Mouse (Mus musculus) limb, embryonic 15.5 days (tissue): Measurements from ENCODE around the gene Map1b. TPM values are rescaled to one million over a fixed set of nuclear protein-coding genes. Genes with fewer than 3 reads are reported as not detected.

Source experiments
- ATAC-seq: fragments of 200-750 bp; cut with Nextera tagmentation; 2 replicates; pipeline ENCODE4 v1.8.0; 2017; ENCODE audit warnings: low read depth, moderate TSS enrichment; ENCODE audit not compliant: insufficient number of reproducible peaks, low FRiP score, low TSS enrichment
- H3K27ac ChIP-seq: fragments of 300-500 bp; sonication (generic); 2 replicates; pipeline ENCODE4 v1.5.1; 2015; ENCODE audit warnings: moderate library complexity, mild to moderate bottlenecking, inconsistent platforms
- H3K27me3 ChIP-seq: fragments of 300-500 bp; sonication (generic); 2 replicates; pipeline ENCODE4 v1.6.1; 2015; ENCODE audit warnings: inconsistent platforms
- H3K36me3 ChIP-seq: fragments of 300-500 bp; sonication (generic); 2 replicates; pipeline ENCODE4 v1.6.1; 2015; ENCODE audit warnings: inconsistent platforms
- H3K4me1 ChIP-seq: fragments of 300-500 bp; sonication (generic); 2 replicates; pipeline ENCODE4 v1.6.1; 2015; ENCODE audit warnings: inconsistent platforms
- H3K4me2 ChIP-seq: fragments of 300-500 bp; sonication (generic); 2 replicates; pipeline ENCODE4 v1.6.1; 2015; ENCODE audit warnings: mild to moderate bottlenecking, inconsistent platforms
- H3K4me3 ChIP-seq: fragments of 300-500 bp; sonication (generic); 2 replicates; pipeline ENCODE4 v1.5.1; 2015; ENCODE audit warnings: mild to moderate bottlenecking, inconsistent platforms
- H3K9ac ChIP-seq: fragments of 300-500 bp; sonication (generic); 2 replicates; pipeline ENCODE4 v1.6.1; 2015; ENCODE audit warnings: inconsistent platforms
- H3K9me3 ChIP-seq: fragments of 300-500 bp; sonication (generic); 2 replicates; pipeline ENCODE4 v1.6.1; 2016; ENCODE audit warnings: inconsistent platforms
- WGBS: fragments of 180-500 bp; shearing (Covaris S2); methylation state at CpG from one replicate; pipeline ENCODE4 v1.1.7; 2015; 5-methylcytosine and 5-hydroxymethylcytosine counted together
- polyA plus RNA-seq: library from polyadenylated mRNA; unstranded; fragments of >200 nt; fragmentation: Nextera tagmentation; extraction: Ambion mirVana; gene quantifications from 2 replicates; pipeline ENCODE4 v1.2.1, GENCODE M21; 2015

Map1b gene
- polyA plus RNA-seq, 1 experiment from 2014 or later, result 137 TPM

GRCm38 (mm10) chr13:99550679-99551369 is 34.5 kb upstream of the Map1b start:
- Histone ChIP-seq H3K27ac (peak overlapping the region; percentile 38; the same call in 1 of the 2 replicates), H3K4me3 (no peak overlapping the region), H3K27me3 (no peaks in the 10 kb centered on the region), H3K9me3 (no peaks in the 10 kb centered on the region), H3K36me3 (no peaks in the 10 kb centered on the region), H3K4me2 (0 out of 2 replicates have a peak overlapping the region, but pooled peaks have one; percentile 10), H3K4me1 (peaks cover 10% of the 10 kb centered on the region; the same call in 1 of the 2 replicates), H3K9ac (no peak overlapping the region)
- no peak for ATAC-seq
- 50% methylated on average over 12 of the region's 12 CpGs for WGBS

DNA sequence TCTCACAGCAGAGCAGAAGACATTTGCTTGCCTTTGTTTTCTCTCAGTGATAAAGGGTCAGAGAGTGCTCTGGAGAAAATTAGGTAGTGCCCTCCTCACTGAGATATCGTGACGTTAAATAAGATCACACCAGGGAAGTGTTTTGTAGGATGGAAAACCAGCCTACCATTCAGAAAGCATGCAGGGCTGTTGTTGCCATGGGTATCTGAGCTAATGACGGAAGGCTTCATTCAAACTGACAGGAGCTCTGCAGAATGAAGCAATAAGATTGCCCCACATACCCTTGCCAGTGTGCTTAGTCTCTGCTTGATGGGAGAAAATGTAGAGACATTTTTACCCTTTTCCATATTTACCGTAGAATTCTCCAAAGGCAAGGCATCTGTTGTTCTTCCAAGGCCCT is 33.7 kb upstream of the Map1b start:
- 84% methylated on average over 4 of the region's 4 CpGs for WGBS
- Histone ChIP-seq H3K4me3 (no peak overlapping the region), H3K4me2 (no peak overlapping the region), H3K9ac (no peak overlapping the region), H3K27me3 (no peaks in the 10 kb centered on the region), H3K4me1 (peaks cover 10% of the 10 kb centered on the region; the same call in 1 of the 2 replicates), H3K9me3 (no peaks in the 10 kb centered on the region), H3K27ac (no peak overlapping the region), H3K36me3 (no peaks in the 10 kb centered on the region)
- ATAC-seq, result no peak

- Histone ChIP-seq H3K36me3 (no peaks in the 10 kb centered on the region), H3K9me3 (no peaks in the 10 kb centered on the region), H3K4me1 (peaks cover 10% of the 10 kb centered on the region; the same call in 1 of the 2 replicates), H3K4me2 (no peak overlapping the region), H3K9ac (no peak overlapping the region), H3K27ac (no peak overlapping the region), H3K27me3 (no peaks in the 10 kb centered on the region), H3K4me3 (no peak overlapping the region)
- no peak for ATAC-seq
- WGBS, result 48% methylated on average over 9 of the region's 9 CpGs
Observed at GRCm38 (mm10) chr13:99549584-99549983, 33.2 kb upstream of the Map1b start.

- ATAC-seq, result no peak
- Histone ChIP-seq H3K36me3 (no peaks in the 10 kb centered on the region), H3K9me3 (no peaks in the 10 kb centered on the region), H3K4me2 (no peak overlapping the region), H3K4me1 (peaks cover 10% of the 10 kb centered on the region; the same call in 1 of the 2 replicates), H3K9ac (no peak overlapping the region), H3K4me3 (no peak overlapping the region), H3K27me3 (no peaks in the 10 kb centered on the region), H3K27ac (no peak overlapping the region)
- WGBS, result 70% methylated on average over 5 of the region's 5 CpGs
Observed at GRCm38 (mm10) chr13:99546832-99547231, 30.5 kb upstream of the Map1b start.

DNA sequence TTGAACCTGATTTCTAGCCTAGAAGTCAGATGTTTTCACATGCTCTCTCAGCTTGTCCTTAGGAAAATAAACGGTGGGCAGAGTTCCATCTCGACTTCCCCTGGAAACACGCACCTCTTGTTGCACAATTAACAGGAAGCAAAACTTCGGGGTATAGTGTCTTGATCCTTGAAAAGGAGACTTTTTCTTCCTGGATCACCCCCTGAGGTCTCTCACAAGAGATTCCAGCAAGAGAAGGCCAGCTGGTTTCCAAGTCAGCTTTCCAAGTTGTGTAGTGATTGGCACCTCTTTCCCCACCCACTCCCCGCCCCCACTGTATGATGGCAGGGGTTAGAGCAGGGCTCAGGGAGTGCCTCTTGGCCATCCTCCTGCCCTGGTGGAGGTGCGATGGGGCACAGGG is 28.9 kb upstream of the Map1b start:
- ATAC-seq, result no peak
- WGBS, result 66% methylated on average over 6 of the region's 6 CpGs
- Histone ChIP-seq H3K4me3 (no peak overlapping the region), H3K4me2 (no peak overlapping the region), H3K9me3 (no peaks in the 10 kb centered on the region), H3K36me3 (no peaks in the 10 kb centered on the region), H3K27ac (no peak overlapping the region), H3K4me1 (peaks cover 10% of the 10 kb centered on the region; the same call in 1 of the 2 replicates), H3K27me3 (no peaks in the 10 kb centered on the region), H3K9ac (no peak overlapping the region)

DNA sequence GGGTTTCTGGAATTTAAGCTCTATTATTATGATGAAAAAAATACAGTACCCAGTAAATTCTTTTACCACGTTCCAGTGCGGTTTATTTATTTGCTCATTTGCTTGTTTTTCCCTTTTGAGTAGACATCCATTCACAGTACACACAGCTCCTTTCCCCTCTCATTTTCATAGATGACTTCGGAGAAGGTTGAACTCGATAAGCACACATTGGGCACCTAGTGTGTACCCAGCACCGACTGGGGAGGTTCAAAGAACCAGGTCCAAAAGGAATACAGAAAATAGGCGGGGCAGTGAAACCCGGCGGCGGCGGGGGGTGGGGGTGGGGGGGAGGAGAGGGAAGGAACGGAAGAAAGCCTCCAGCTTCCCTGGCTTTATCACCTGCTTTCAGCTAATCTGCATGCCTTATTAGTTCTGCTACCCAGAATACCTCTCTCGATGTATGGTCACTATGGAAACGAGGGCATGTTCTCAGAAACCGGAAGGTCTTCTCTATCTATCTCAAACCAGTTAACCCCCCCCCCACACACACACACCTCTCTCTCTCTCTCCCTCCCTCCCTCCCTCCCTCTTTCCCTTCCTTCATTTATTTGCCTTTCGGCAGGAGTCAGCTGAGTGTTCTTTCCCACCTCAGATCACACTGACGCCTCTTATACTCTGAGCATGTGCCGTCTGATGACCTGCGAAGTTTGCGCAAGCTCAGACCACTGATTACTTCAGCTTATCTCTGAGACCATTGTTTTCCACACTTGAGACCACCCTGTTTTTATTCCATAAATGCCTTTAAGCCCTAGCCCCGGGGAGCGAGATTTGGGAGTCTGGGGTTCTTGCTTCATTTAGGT is 25.3 kb upstream of the Map1b start:
- ATAC-seq, result no peak
- H3K36me3 ChIP-seq, result no peaks in the 10 kb centered on the region
- H3K4me3 ChIP-seq, result no peak overlapping the region
- H3K27me3 ChIP-seq, result no peaks in the 10 kb centered on the region
- WGBS, result 34% methylated on average over 19 of the region's 21 CpGs
- H3K27ac ChIP-seq, result no peak overlapping the region
- no peaks in the 10 kb centered on the region for H3K9me3 ChIP-seq
- H3K9ac ChIP-seq, result no peak overlapping the region
- peaks cover 12% of the 10 kb centered on the region for H3K4me1 ChIP-seq
- peak overlapping the region; percentile 15; the same call in 1 of the 2 replicates for H3K4me2 ChIP-seq

DNA sequence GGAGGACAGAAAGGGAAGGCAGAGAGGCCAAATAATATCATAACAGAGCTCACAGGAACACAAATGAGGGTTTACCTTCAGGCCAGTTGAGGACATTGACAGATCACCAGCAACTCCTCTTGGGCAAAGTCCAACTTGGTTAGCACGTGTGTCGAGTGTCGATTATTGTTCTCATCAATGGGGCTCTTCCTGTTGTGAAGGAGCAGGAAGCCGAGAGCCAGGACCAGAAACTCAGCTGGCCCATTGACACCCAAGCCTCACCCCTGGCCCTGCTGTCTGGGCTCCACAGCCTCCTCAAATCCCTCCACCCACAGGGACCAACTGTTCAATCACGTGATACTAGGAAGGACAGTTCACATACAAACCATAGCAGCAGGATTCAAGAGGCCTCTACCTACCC is 22.9 kb upstream of the Map1b start:
- H3K36me3 ChIP-seq, result no peaks in the 10 kb centered on the region
- ATAC-seq, result no peak
- H3K4me3 ChIP-seq, result no peak overlapping the region
- no peaks in the 10 kb centered on the region for H3K9me3 ChIP-seq
- no peak overlapping the region for H3K27ac ChIP-seq
- H3K4me2 ChIP-seq, result no peak overlapping the region
- H3K9ac ChIP-seq, result no peak overlapping the region
- H3K27me3 ChIP-seq, result no peaks in the 10 kb centered on the region
- peaks cover 12% of the 10 kb centered on the region for H3K4me1 ChIP-seq
- WGBS, result 89% methylated on average over 5 of the region's 5 CpGs

GRCm38 (mm10) chr13:99538851-99539250 is 22.5 kb upstream of the Map1b start:
- H3K4me3 ChIP-seq, result no peak overlapping the region
- no peaks in the 10 kb centered on the region for H3K9me3 ChIP-seq
- no peak for ATAC-seq
- no peaks in the 10 kb centered on the region for H3K36me3 ChIP-seq
- no peak overlapping the region for H3K4me2 ChIP-seq
- no peak overlapping the region for H3K9ac ChIP-seq
- no peak overlapping the region for H3K27ac ChIP-seq
- H3K4me1 ChIP-seq, result peaks cover 12% of the 10 kb centered on the region
- 93% methylated on average over 11 of the region's 11 CpGs for WGBS
- no peaks in the 10 kb centered on the region for H3K27me3 ChIP-seq

- no peak for ATAC-seq
- peaks cover 12% of the 10 kb centered on the region for H3K4me1 ChIP-seq
- H3K27ac ChIP-seq, result no peak overlapping the region
- no peaks in the 10 kb centered on the region for H3K27me3 ChIP-seq
- 0 out of 2 replicates have a peak overlapping the region, but pooled peaks have one; percentile 7 for H3K4me2 ChIP-seq
- 7% methylated on average over 8 of the region's 8 CpGs for WGBS
- no peaks in the 10 kb centered on the region for H3K36me3 ChIP-seq
- no peak overlapping the region for H3K9ac ChIP-seq
- no peak overlapping the region for H3K4me3 ChIP-seq
- H3K9me3 ChIP-seq, result no peaks in the 10 kb centered on the region
Observed at GRCm38 (mm10) chr13:99537908-99538513, 21.7 kb upstream of the Map1b start.

DNA sequence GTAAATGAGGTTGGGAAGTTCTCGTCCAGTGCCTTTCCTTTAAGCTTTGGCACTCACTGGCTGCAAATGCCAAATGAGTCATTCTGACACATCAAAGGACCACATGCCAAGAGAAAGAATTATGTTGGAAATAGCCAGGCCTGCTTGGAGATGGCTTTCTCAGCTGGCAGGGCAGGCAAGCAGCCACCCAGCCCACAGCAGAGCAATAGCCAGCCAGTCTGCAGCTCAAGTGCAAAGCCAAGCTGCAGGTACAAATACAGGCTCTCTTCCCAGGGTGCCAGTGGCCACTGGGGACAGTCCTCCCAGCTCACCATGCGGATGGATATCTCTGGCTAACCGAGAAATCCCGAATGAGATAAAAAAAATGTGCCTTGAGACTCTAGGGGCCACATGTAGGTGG is 12.1 kb upstream of the Map1b start:
- no peaks in the 10 kb centered on the region for H3K9me3 ChIP-seq
- ATAC-seq, result no peak
- no peak overlapping the region for H3K9ac ChIP-seq
- WGBS, result 63% methylated on average over 4 of the region's 4 CpGs
- H3K27ac ChIP-seq, result no peak overlapping the region
- H3K4me1 ChIP-seq, result 0 out of 2 replicates have a peak, but pooled peaks cover 6% of the 10 kb centered on the region
- H3K4me3 ChIP-seq, result no peak overlapping the region
- H3K4me2 ChIP-seq, result no peak overlapping the region
- no peaks in the 10 kb centered on the region for H3K36me3 ChIP-seq
- no peaks in the 10 kb centered on the region for H3K27me3 ChIP-seq

DNA sequence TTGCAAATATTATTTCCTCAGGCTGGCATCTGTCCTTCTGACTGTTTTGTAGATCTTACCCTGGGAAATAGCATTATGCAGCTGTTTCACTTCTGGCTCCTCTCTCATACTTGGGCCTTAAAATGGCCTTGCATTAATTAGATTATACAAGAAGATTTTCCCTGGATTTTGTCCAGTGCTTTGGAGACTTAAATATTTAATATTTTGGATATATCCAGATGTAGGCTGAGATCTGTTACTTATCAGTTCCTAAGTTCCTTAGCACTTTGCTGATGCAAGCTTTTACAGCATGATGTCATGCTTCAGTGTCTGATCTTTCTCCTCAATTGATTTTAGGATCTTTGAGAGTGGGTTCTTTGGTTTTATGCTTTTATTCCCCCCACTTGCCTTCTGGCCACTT is 11.6 kb upstream of the Map1b start:
- Histone ChIP-seq H3K9me3 (no peaks in the 10 kb centered on the region), H3K4me2 (no peak overlapping the region), H3K4me3 (no peak overlapping the region), H3K9ac (no peak overlapping the region), H3K36me3 (no peaks in the 10 kb centered on the region), H3K27ac (no peak overlapping the region), H3K27me3 (no peaks in the 10 kb centered on the region), H3K4me1 (0 out of 2 replicates have a peak, but pooled peaks cover 6% of the 10 kb centered on the region)
- ATAC-seq, result no peak

DNA sequence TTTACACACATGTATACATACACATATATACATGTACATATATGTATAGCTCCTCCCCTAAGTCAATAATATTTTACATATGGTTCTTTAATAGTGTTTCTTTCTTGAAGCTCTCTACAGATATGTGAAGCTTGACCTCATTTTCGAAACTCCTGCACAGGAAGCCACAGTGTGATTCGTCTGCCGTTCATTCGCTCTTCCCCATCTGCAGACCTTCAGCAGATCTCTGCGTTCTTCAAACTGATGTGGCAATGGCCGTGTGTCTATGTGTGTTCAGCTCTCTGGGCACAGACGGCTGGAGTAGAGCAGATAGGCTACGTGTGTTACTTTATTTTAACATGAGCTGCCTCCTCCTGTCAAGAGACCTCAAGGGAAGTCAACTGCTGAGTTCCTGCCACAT is 9.2 kb upstream of the Map1b start:
- Histone ChIP-seq H3K4me1 (0 out of 2 replicates have a peak, but pooled peaks cover 6% of the 10 kb centered on the region), H3K27ac (no peak overlapping the region), H3K4me3 (no peak overlapping the region), H3K9me3 (no peaks in the 10 kb centered on the region), H3K36me3 (no peaks in the 10 kb centered on the region), H3K4me2 (no peak overlapping the region), H3K9ac (no peak overlapping the region), H3K27me3 (no peaks in the 10 kb centered on the region)
- WGBS, result 74% methylated on average over 8 of the region's 8 CpGs
- ATAC-seq, result no peak
